Mouse (Mus musculus) embryonic facial prominence, embryonic 12.5 days (tissue): ENCODE data around the gene Tmem237. TPM values are rescaled to one million over a fixed set of nuclear protein-coding genes. Genes with fewer than 3 reads are reported as not detected.

Experiments used
- ATAC-seq: fragments of 200-750 bp; cut with Nextera tagmentation; 2 replicates; pipeline ENCODE4 v1.8.0; 2017; ENCODE audit not compliant: insufficient number of reproducible peaks, insufficient read depth, low FRiP score, low TSS enrichment
- H3K27ac ChIP-seq: fragments of 300-500 bp; sonication (generic); 2 replicates; pipeline ENCODE4 v1.5.1; 2016; ENCODE audit warnings: mild to moderate bottlenecking
- H3K27me3 ChIP-seq: fragments of 300-500 bp; sonication (generic); 2 replicates; pipeline ENCODE4 v1.6.1; 2016; ENCODE audit warnings: mild to moderate bottlenecking, moderate library complexity
- H3K36me3 ChIP-seq: fragments of 300-500 bp; sonication (generic); 2 replicates; pipeline ENCODE4 v1.6.1; 2016; ENCODE audit warnings: mild to moderate bottlenecking
- H3K4me1 ChIP-seq: fragments of 300-500 bp; sonication (generic); 2 replicates; pipeline ENCODE4 v1.6.1; 2016
- H3K4me2 ChIP-seq: fragments of 300-500 bp; sonication (generic); replicated peaks from 2 replicates; pipeline ENCODE4 v1.6.1; 2016; ENCODE audit warnings: mild to moderate bottlenecking, moderate library complexity
- H3K4me3 ChIP-seq: fragments of 300-500 bp; sonication (generic); 2 replicates; pipeline ENCODE4 v1.5.1; 2016; ENCODE audit warnings: mild to moderate bottlenecking
- H3K9ac ChIP-seq: fragments of 300-500 bp; sonication (generic); 2 replicates; pipeline ENCODE4 v1.6.1; 2016; ENCODE audit warnings: mild to moderate bottlenecking, moderate library complexity
- H3K9me3 ChIP-seq: fragments of 300-500 bp; sonication (generic); 2 replicates; pipeline ENCODE4 v1.6.1; 2016; ENCODE audit warnings: mild to moderate bottlenecking, moderate library complexity
- WGBS: fragments of 180-500 bp; shearing (Covaris S2); methylation state at CpG from one replicate; pipeline ENCODE4 v1.1.7; 2016; 5-methylcytosine and 5-hydroxymethylcytosine counted together
- polyA plus RNA-seq: library from polyadenylated mRNA; unstranded; fragments of >200 nt; fragmentation: Nextera tagmentation; extraction: Ambion mirVana; gene quantifications from 2 replicates; pipeline ENCODE4 v1.2.1, GENCODE M21; 2016

The Tmem237 gene
- polyA plus RNA-seq, 1 experiment from 2014 or later: 37.0 TPM

DNA sequence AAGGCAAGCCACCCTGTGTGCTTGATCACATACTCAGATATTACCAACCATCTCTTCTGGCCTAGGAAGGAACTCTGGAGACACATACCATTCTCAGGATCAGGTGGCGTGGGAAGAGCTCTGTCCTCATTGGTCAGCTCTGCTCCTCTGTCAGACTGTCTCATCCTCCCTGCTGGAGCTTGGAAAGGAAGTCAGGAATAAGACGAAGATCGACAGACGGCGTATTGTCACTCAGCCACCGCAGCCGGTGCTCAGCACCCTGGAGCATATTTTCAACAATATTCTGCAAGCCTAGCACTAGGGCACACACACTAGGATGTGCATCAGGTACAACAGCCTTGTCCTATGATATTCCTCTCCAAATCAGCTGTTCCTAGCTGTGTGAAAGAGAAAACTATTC is 38.3 kb upstream of the Tmem237 start:
- no peaks in the 10 kb centered on the region for H3K9me3 ChIP-seq
- peaks cover 10% of the 10 kb centered on the region; the same call in 1 of the 2 replicates for H3K4me1 ChIP-seq
- H3K27me3 ChIP-seq: no peaks in the 10 kb centered on the region
- no peak overlapping the region for H3K27ac ChIP-seq
- 77% methylated on average over 7 of the region's 7 CpGs for WGBS
- ATAC-seq: no peak
- no peak overlapping the region for H3K9ac ChIP-seq
- no peak overlapping the region for H3K4me2 ChIP-seq
- H3K36me3 ChIP-seq: peaks cover 7% of the 10 kb centered on the region
- H3K4me3 ChIP-seq: no peak overlapping the region

DNA sequence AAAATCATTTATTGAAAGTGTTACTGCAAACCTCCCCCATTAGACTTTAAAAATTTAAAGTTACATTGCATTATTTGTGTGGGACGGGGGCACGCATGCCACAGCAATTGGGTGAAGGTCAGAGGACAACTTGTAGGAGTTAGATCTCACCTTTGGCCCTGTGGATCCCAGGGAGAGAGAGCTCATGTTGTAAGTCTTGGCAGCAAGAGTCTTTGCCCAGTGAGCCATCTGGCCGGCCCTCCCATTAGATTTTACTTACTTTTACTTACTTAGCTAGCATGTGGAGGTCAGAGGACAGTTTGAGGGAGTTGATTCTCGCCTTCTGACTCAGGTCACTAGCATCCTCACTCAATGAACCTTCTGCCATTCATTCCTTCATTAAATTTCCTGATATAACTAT is 37.6 kb upstream of the Tmem237 start:
- H3K9me3 ChIP-seq: no peaks in the 10 kb centered on the region
- H3K4me1 ChIP-seq: 0 out of 2 replicates have a peak, but pooled peaks cover 4% of the 10 kb centered on the region
- no peak overlapping the region for H3K27ac ChIP-seq
- H3K4me2 ChIP-seq: no peak overlapping the region
- H3K27me3 ChIP-seq: no peaks in the 10 kb centered on the region
- no peak for ATAC-seq
- H3K4me3 ChIP-seq: no peak overlapping the region
- 0 out of 2 replicates have a peak, but pooled peaks cover under 1% of the 10 kb centered on the region for H3K36me3 ChIP-seq
- WGBS: 85% methylated on average over 4 of the region's 4 CpGs
- H3K9ac ChIP-seq: no peak overlapping the region

DNA sequence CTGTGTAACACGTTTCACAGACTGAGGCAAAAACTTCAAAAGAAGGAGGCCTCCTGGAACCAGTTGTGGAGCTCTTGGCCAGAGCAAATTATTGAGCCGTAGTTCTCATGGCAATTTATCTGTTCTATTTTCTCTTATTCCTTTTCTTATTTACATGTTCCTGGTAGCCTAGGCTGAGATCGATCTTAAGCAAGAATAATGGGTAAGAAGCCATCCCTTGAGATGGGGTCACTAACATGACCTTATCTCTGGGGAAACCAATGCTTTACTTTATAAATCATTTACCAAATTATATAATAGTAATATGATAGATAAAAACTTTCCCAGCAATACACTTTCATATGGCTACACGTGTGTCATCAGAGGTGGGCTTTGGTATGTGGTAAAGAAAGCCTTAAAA is 32.1 kb upstream of the Tmem237 start:
- Histone ChIP-seq H3K27ac (no peak overlapping the region), H3K9me3 (no peaks in the 10 kb centered on the region), H3K27me3 (no peaks in the 10 kb centered on the region), H3K4me2 (no peak overlapping the region), H3K4me1 (no peaks in the 10 kb centered on the region), H3K36me3 (no peaks in the 10 kb centered on the region), H3K4me3 (no peak overlapping the region), H3K9ac (no peak overlapping the region)
- no peak for ATAC-seq
- 73% methylated on average over 4 of the region's 4 CpGs for WGBS

DNA sequence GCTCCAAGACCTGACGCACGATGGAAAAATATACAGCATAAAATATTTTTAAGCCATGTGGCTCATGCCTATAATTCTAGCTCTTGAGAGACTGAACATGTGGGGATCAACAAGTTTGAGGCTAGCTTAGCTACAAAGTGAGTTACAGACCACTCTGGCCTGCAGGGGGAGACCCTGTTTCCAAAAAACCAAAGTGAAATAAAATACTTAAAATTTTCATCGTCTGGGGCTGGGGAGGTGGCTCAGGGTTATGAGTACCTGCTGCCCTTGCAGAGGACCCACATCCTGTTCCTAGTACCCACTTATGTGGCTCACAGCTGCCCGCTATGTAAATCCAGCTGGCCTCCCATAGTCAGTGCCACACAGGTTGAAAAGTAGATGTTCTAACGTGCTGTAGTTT is 30.3 kb upstream of the Tmem237 start:
- WGBS: 73% methylated on average over 5 of the region's 5 CpGs
- H3K36me3 ChIP-seq: no peaks in the 10 kb centered on the region
- no peak overlapping the region for H3K9ac ChIP-seq
- no peaks in the 10 kb centered on the region for H3K9me3 ChIP-seq
- ATAC-seq: no peak
- H3K4me2 ChIP-seq: no peak overlapping the region
- no peaks in the 10 kb centered on the region for H3K4me1 ChIP-seq
- no peak overlapping the region for H3K27ac ChIP-seq
- H3K27me3 ChIP-seq: no peaks in the 10 kb centered on the region
- H3K4me3 ChIP-seq: no peak overlapping the region

DNA sequence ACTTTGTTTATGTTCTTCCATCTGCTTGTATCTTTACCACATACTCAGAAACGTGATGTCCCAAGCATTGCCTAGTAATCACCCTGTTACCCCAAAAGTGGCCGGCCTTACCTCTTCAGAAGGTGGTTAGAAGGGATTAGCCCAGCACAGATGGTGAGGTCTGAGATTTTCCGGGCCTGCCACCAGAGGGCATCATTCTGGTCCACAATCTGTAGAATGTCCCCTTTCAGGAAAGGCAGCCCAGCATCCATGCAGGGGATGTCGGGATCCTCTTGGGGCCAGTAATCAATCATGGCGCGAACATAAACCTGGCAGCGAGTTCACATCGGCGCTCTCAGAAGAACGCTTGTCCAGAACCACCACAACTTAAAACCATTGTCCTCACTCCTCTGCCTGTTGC is 24.3 kb upstream of the Tmem237 start:
- ATAC-seq: no peak
- H3K9me3 ChIP-seq: no peaks in the 10 kb centered on the region
- no peak overlapping the region for H3K4me2 ChIP-seq
- no peaks in the 10 kb centered on the region for H3K36me3 ChIP-seq
- no peak overlapping the region for H3K27ac ChIP-seq
- WGBS: 77% methylated on average over 10 of the region's 10 CpGs
- no peaks in the 10 kb centered on the region for H3K4me1 ChIP-seq
- no peaks in the 10 kb centered on the region for H3K27me3 ChIP-seq
- H3K9ac ChIP-seq: no peak overlapping the region
- no peak overlapping the region for H3K4me3 ChIP-seq

DNA sequence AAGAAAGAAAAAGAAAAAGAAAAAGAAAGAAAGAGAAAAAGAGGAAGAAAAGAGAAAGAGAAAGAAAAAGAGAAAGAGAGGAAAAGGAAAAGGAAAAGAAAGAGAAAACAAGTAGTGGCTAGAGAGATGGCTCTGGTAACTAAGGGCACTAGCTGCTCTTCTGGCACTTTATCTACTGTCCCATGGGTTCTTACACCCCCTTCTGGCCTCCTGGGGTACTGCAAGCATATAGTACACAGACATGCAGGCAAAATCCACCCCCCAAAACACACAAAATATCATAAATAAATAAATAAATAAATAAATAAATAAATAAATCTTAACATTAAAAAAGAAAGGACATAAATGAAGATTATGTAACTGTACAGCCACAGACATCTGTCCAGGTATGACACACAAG is 22.6 kb upstream of the Tmem237 start:
- no peak for ATAC-seq
- Histone ChIP-seq H3K27ac (no peak overlapping the region), H3K4me1 (no peaks in the 10 kb centered on the region)

DNA sequence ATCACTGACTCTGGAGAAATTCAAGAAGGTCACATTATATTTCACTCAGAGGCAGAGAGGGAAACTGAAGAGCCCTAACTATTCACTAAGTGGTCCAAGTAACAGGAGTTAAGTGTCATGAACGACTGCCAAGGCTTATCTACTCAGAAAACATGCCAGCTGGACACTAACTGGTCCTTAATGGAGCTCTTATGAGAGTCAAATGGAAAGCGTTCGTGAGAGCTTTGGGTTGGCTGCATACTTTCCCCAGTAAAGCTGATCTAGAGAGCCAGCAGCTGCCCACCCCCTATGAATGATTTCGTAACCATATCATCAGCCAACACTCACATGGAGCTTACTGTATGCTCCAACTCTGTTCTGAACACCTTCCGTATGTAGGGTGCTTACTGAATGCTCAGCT is 14.2 kb upstream of the Tmem237 start:
- no peak overlapping the region for H3K4me2 ChIP-seq
- no peaks in the 10 kb centered on the region for H3K36me3 ChIP-seq
- WGBS: 81% methylated on average over 5 of the region's 5 CpGs

More for the DNA sequence above, 22.6 kb upstream of the Tmem237 start:
- H3K9ac ChIP-seq: no peak overlapping the region
- no peaks in the 10 kb centered on the region for H3K9me3 ChIP-seq
- H3K4me2 ChIP-seq: no peak overlapping the region
- no peaks in the 10 kb centered on the region for H3K27me3 ChIP-seq
- no peak overlapping the region for H3K4me3 ChIP-seq
- H3K36me3 ChIP-seq: no peaks in the 10 kb centered on the region

DNA sequence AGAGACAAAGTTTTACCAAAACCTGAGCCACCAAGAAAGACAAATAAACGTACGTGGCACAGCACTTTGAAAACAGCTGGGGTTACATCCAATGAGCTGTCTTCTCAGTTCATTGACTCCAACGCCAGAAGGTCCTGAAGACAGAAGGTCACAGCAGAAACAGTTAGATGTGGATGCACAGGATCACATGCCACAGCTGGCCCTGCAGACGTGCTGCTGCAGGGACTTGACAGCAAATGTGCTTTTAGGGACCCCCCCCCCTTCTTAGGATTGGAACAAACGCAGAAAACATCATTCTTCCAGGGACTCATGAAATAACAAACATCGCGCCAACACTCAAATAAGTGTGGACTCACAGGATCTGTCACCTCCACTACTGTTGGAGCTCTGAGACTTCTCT is 8.7 kb upstream of the Tmem237 start:
- no peak overlapping the region for H3K9ac ChIP-seq
- ATAC-seq: no peak
- no peak overlapping the region for H3K4me3 ChIP-seq
- WGBS: 72% methylated on average over 7 of the region's 7 CpGs
- H3K36me3 ChIP-seq: no peaks in the 10 kb centered on the region
- no peak overlapping the region for H3K27ac ChIP-seq
- H3K4me2 ChIP-seq: no peak overlapping the region
- H3K4me1 ChIP-seq: no peaks in the 10 kb centered on the region
- no peaks in the 10 kb centered on the region for H3K9me3 ChIP-seq
- no peaks in the 10 kb centered on the region for H3K27me3 ChIP-seq

More for the DNA sequence above, 14.2 kb upstream of the Tmem237 start:
- Histone ChIP-seq H3K9me3 (no peaks in the 10 kb centered on the region), H3K27me3 (no peaks in the 10 kb centered on the region), H3K4me3 (no peak overlapping the region), H3K27ac (no peak overlapping the region), H3K4me1 (no peaks in the 10 kb centered on the region), H3K9ac (no peak overlapping the region)
- ATAC-seq: no peak

DNA sequence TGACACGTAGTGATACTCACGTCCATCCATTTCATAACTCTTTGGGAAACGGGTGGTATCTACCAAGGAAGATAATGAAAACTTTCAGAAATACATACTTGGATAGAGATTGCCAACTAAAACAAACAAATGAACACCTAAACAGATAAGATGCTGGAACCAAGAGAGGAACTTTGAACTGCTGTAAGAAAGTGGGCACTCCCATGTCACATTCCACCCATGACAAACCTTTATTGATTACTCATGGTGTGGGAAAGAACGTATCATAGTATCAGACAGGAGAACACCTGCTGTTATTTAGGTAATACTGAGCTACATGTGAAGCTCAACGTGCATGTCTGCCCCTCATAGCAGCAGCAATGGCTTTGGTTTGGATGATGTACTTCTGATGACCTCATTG is 5.3 kb upstream of the Tmem237 start:
- H3K4me1 ChIP-seq: peaks cover 1% of the 10 kb centered on the region; the same call in 1 of the 2 replicates
- H3K27me3 ChIP-seq: no peaks in the 10 kb centered on the region
- no peaks in the 10 kb centered on the region for H3K9me3 ChIP-seq
- 70% methylated on average over 5 of the region's 5 CpGs for WGBS
- H3K9ac ChIP-seq: no peak overlapping the region
- no peaks in the 10 kb centered on the region for H3K36me3 ChIP-seq
- no peak for ATAC-seq
- H3K4me2 ChIP-seq: no peak overlapping the region
- H3K27ac ChIP-seq: no peak overlapping the region
- H3K4me3 ChIP-seq: no peak overlapping the region

DNA sequence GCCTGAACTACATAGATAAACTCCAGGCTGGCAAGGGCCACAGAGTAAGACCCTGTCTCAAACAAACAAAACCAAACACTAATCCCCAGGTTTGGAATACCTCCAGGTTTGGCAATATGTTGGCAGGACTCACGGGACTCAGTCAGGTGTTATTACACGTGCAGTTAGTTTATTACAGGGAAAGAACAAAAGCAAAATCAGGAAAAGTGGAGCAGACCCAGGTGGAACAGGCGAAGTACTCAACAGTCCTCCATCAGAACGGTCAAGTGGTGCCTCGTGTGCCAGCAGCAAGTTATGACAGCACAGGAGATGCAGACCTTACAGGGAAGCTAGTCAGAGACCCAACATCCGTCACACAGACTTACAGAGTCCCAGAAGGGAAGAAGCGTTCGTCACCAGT is 9.7 kb downstream of the Tmem237 start:
- Histone ChIP-seq H3K36me3 (peaks cover 42% of the 10 kb centered on the region), H3K4me1 (no peaks in the 10 kb centered on the region), H3K27ac (no peak overlapping the region), H3K4me3 (no peak overlapping the region), H3K9ac (no peak overlapping the region), H3K27me3 (no peaks in the 10 kb centered on the region), H3K9me3 (no peaks in the 10 kb centered on the region), H3K4me2 (no peak overlapping the region)
- no peak for ATAC-seq
- WGBS: 82% methylated on average over 8 of the region's 8 CpGs

DNA sequence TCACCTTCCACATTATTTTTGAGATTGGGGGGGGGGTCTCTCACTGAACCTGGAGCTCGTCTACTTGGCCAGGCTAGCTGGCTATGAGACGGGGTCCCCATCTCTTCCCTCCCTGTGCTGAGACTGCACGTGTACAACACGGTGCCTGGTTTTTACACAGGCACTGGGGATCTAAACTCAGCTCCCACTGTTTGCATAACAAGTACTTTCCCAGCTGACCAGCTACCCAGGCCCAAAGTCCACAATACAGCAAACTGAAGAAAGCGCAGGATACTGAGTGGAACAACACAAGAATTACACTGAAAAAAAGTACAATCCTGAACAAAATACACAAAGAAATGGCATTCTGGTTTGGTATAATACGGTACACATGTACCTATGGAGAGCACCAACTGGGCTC is 18.1 kb downstream of the Tmem237 start:
- 88% methylated on average over 6 of the region's 6 CpGs for WGBS

DNA sequence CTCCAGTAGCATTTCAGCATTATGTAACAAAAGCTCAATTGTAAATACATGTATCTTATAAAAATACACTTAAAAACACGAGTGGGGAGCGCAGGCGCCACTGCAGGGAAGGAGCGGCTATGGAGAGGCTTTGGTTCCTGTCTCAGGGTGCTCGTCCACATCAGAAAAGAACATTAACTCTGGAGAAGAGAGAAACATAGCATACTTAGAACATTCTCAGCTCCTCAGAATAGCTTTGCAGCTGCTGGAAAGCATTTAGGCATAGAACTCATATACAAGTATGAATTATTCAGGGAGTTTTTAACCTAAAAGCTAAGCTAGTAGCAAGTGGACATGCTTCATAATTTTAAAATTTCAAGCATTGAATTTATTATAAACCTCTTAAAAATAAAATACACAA is 19.2 kb downstream of the Tmem237 start:
- H3K9ac ChIP-seq: no peak overlapping the region
- no peak overlapping the region for H3K4me2 ChIP-seq
- H3K9me3 ChIP-seq: no peaks in the 10 kb centered on the region
- H3K27me3 ChIP-seq: no peaks in the 10 kb centered on the region
- no peaks in the 10 kb centered on the region for H3K4me1 ChIP-seq
- H3K36me3 ChIP-seq: peaks cover 31% of the 10 kb centered on the region
- no peak overlapping the region for H3K27ac ChIP-seq
- 93% methylated on average over 5 of the region's 5 CpGs for WGBS
- no peak overlapping the region for H3K4me3 ChIP-seq
- ATAC-seq: no peak

More for the DNA sequence above, 18.1 kb downstream of the Tmem237 start:
- H3K4me1 ChIP-seq: no peaks in the 10 kb centered on the region
- H3K27me3 ChIP-seq: no peaks in the 10 kb centered on the region
- H3K27ac ChIP-seq: no peak overlapping the region
- peaks cover 35% of the 10 kb centered on the region for H3K36me3 ChIP-seq
- no peaks in the 10 kb centered on the region for H3K9me3 ChIP-seq
- ATAC-seq: no peak
- H3K4me2 ChIP-seq: no peak overlapping the region
- H3K9ac ChIP-seq: no peak overlapping the region
- no peak overlapping the region for H3K4me3 ChIP-seq

DNA sequence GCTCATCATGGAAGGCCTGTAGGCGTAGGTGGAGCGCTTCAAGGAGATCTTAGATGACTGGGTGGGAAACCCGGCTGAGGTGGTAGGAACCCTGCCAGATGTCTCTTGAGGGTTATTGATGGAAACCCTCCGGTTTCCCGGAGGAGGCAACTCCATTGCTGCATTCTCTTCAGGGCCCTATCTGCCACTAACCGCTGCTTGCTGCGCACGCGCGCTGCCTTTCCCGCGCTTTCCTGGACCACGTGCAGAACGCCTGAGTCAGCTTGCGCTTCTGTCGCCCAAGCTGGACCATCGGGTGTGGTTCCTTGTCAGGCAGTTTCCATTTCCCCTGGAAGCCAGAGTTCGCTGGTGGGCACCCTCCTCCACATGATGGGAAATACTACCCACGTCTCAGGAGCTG is 25.5 kb downstream of the Tmem237 start, which contains the start of gene C2cd6:
Gene C2cd6 (minus strand): TSS at position 196 of the 400 bp plus-strand sequence.
- Histone ChIP-seq H3K27ac (no peak within 1 kb of the TSS), H3K4me2 (no peak within 1 kb of the TSS), H3K36me3 (peaks cover 5% of the 10 kb centered on the region; the same call in 1 of the 2 replicates), H3K9ac (no peak within 1 kb of the TSS), H3K4me1 (no peaks in the 10 kb centered on the region), H3K9me3 (no peaks in the 10 kb centered on the region), H3K4me3 (no peak within 1 kb of the TSS), H3K27me3 (no peaks in the 10 kb centered on the region)
- 93% methylated on average over 19 of the region's 19 CpGs for WGBS
- ATAC-seq: no peak
